ENCODE assay signal across 9 mouse cellular contexts in the genomic region with DNA sequence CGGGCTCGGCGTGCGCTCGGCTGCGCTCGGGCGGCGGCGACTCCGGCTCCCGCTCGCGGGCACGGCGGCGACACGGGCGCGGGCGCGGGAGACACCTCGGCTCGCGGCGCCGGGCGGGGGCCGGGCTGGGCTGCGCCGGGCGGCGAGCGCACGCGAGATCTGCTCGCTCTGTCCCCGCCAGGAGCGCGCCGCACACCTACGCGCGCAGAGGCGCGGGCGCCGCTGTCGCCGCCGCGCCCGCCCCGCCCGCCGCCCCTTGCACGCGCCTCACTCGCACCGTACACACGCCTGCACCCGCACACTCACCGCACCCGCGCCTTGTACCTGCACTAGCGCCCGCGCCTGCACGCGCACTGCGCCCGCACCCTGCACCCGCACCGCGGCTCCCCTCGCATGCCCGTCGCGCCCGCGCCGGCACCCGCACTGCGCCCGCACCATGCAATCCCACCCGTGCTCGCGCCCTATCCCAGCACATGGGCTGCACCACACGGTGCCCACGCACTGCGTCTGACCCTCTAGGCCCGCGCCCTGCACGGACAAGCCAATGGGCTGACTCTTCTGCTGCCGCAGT. TPM values are rescaled to one million over a fixed set of nuclear protein-coding genes. Genes with fewer than 3 reads are reported as not detected.
A peak's percentile ranks its signal among the peaks of the same experiment; 100 is the strongest.
DNase-seq lines count a peak whose midpoint lies in the region; ATAC-seq and TF ChIP-seq lines count a peak whose summit lies in the region.
"Had no signal": no experiment of that assay in that cellular context is flagged by ENCODE, and none has a peak within 500 bp of the region (broad histone marks: within the 10 kb centered on the region; RNA-seq: fewer than 3 reads in every experiment).

No protein-coding gene starts in this region.

- H3K4me1 ChIP-seq in ES-E14 (ENCODE audit: control insufficient read depth in 2 of 2, insufficient read depth in 2 of 2, low read length in 2 of 2, poor library complexity in 1 of 2): peaks cover 6 to 39% of the 10 kb centered on the region in 2 experiments; a peak in 2 of 4 replicates
- H3K4me1 ChIP-seq in forebrain, embryonic 10.5 days: peaks cover 37% of the 10 kb centered on the region
- H3K4me1 ChIP-seq in intestine, postnatal 0 days (replicated peaks; ENCODE audit: control insufficient read depth, insufficient read depth, low read length): no peaks in the 10 kb centered on the region
- H3K4me1 ChIP-seq in midbrain, embryonic 11.5 days (ENCODE audit: control insufficient read depth, insufficient read depth, low read length): peaks cover 18% of the 10 kb centered on the region
- H3K4me1 ChIP-seq in stomach, postnatal 0 days (replicated peaks; ENCODE audit: control insufficient read depth, insufficient read depth): no peaks in the 10 kb centered on the region

- H3K9ac ChIP-seq in ES-E14 (ENCODE audit: insufficient read depth, low read depth, low read length, poor library complexity, severe bottlenecking): peak overlapping the region; percentile 80
- no peak overlapping the region; the same call in 1 of the 2 replicates for H3K9ac ChIP-seq in intestine, postnatal 0 days (ENCODE audit: low read depth, low read length)
- H3K9ac ChIP-seq in midbrain, embryonic 11.5 days (ENCODE audit: low read length): peak overlapping the region; percentile 30; the same call in 1 of the 2 replicates
- H3K9ac ChIP-seq in stomach, postnatal 0 days (ENCODE audit: low read length): peak overlapping the region; percentile 47

- no peak for TF ChIP-seq EP300 in stomach, postnatal 0 days (optimal IDR thresholded peaks at IDR 0.05)

- peak; percentile 50 for ATAC-seq in intestine, postnatal 0 days
- peak; percentile 70; the same call in 1 of the 2 replicates for ATAC-seq in midbrain, embryonic 11.5 days (ENCODE audit: low FRiP score)
- ATAC-seq in stomach, postnatal 0 days (ENCODE audit: low FRiP score, low TSS enrichment): peak; percentile 73

- under 1% methylated on average over 80 of the region's 95 CpGs for WGBS in forebrain, embryonic 10.5 days
- WGBS in intestine, postnatal 0 days: under 1% methylated on average over 78 of the region's 95 CpGs
- WGBS in midbrain, embryonic 11.5 days: 2% methylated on average over 77 of the region's 95 CpGs
- 2% methylated on average over 41 of the region's 95 CpGs for WGBS in stomach, postnatal 0 days

- H3K27ac ChIP-seq in ES-E14 (ENCODE audit: insufficient read depth, low read depth, low read length, poor library complexity, severe bottlenecking): no peak overlapping the region
- no peak overlapping the region for H3K27ac ChIP-seq in forebrain, embryonic 10.5 days
- no peak overlapping the region for H3K27ac ChIP-seq in intestine, postnatal 0 days (ENCODE audit: low read depth, low read length)
- H3K27ac ChIP-seq in midbrain, embryonic 11.5 days (ENCODE audit: low read depth, low read length): no peak overlapping the region
- no peak overlapping the region for H3K27ac ChIP-seq in stomach, postnatal 0 days (replicated peaks)

- peak overlapping the region; percentile 91 for H3K4me2 ChIP-seq in intestine, postnatal 0 days (replicated peaks; ENCODE audit: low read depth)
- H3K4me2 ChIP-seq in midbrain, embryonic 11.5 days: peak overlapping the region; percentile 65
- H3K4me2 ChIP-seq in stomach, postnatal 0 days (replicated peaks; ENCODE audit: low read depth): peak overlapping the region; percentile 85

- DNase-seq in adrenal gland, postnatal 25 days: peak; percentile 26
- DNase-seq in adrenal gland, adult (ENCODE audit: inconsistent age in 2 of 2, low spot score in 1 of 2): no peak
- DNase-seq in ES-E14 (ENCODE audit: low read depth, low spot score): no peak
- no peak for DNase-seq in forebrain, embryonic 10.5 days (ENCODE audit: extremely low spot score, low spot score)
- DNase-seq in midbrain, embryonic 11.5 days (ENCODE audit: low spot score, missing footprints): no peak
- peak; percentile 38 for DNase-seq in stomach, postnatal 0 days (ENCODE audit: low spot score)
- no peak for DNase-seq in gastrocnemius, postnatal 25 days

- H3K36me3 ChIP-seq in ES-E14 (ENCODE audit: control insufficient read depth, insufficient read depth, low read length, poor library complexity, severe bottlenecking): no peaks in the 10 kb centered on the region
- H3K36me3 ChIP-seq in forebrain, embryonic 10.5 days (replicated peaks): no peaks in the 10 kb centered on the region
- no peaks in the 10 kb centered on the region for H3K36me3 ChIP-seq in intestine, postnatal 0 days (ENCODE audit: control insufficient read depth, insufficient read depth)
- H3K36me3 ChIP-seq in midbrain, embryonic 11.5 days (ENCODE audit: control insufficient read depth, insufficient read depth, low read length): no peaks in the 10 kb centered on the region
- H3K36me3 ChIP-seq in stomach, postnatal 0 days (ENCODE audit: control insufficient read depth, insufficient read depth, low read length): no peaks in the 10 kb centered on the region

- no peak for TF ChIP-seq CTCF in intestine, postnatal 0 days (IDR thresholded peaks at IDR 0.05; ENCODE audit: low read depth)
- TF ChIP-seq CTCF in stomach, postnatal 0 days (IDR thresholded peaks at IDR 0.05; ENCODE audit: low read depth): no peak

- in situ Hi-C loops in ES-E14 (cut with MboI; ENCODE audit: low sequenced_read_pairs in 2 of 2, unreplicated experiment in 2 of 2): no loop called here

- H3K4me3 ChIP-seq in ES-E14 (ENCODE audit: insufficient read depth in 1 of 2, low read depth in 1 of 2, low read length in 2 of 2, poor library complexity in 1 of 2, severe bottlenecking in 1 of 2): peak overlapping the region; percentile 88 to 90
- peak overlapping the region; percentile 57 for H3K4me3 ChIP-seq in forebrain, embryonic 10.5 days
- H3K4me3 ChIP-seq in intestine, postnatal 0 days (ENCODE audit: low read depth, low read length): peak overlapping the region; percentile 56
- H3K4me3 ChIP-seq in midbrain, embryonic 11.5 days (ENCODE audit: low read depth, low read length): peak overlapping the region; percentile 44
- peak overlapping the region; percentile 50 for H3K4me3 ChIP-seq in stomach, postnatal 0 days (ENCODE audit: low read depth, low read length)
- H3K4me3 ChIP-seq: erythroblast, embryonic 14.5 days had no signal

- peaks cover 98% of the 10 kb centered on the region for H3K27me3 ChIP-seq in forebrain, embryonic 10.5 days (ENCODE audit: poor library complexity, severe bottlenecking)
- H3K27me3 ChIP-seq in intestine, postnatal 0 days (replicated peaks; ENCODE audit: control insufficient read depth, insufficient read depth, low read length): peaks cover 69% of the 10 kb centered on the region
- peaks cover 59% of the 10 kb centered on the region for H3K27me3 ChIP-seq in midbrain, embryonic 11.5 days (ENCODE audit: control insufficient read depth, insufficient read depth, low read length)
- H3K27me3 ChIP-seq in stomach, postnatal 0 days (ENCODE audit: control insufficient read depth, insufficient read depth, low read length): peaks cover 19% of the 10 kb centered on the region

- H3K9me3 ChIP-seq in ES-E14 (ENCODE audit: control insufficient read depth, insufficient read depth, low read depth, low read length): no peaks in the 10 kb centered on the region
- no peaks in the 10 kb centered on the region for H3K9me3 ChIP-seq in forebrain, embryonic 10.5 days
- H3K9me3 ChIP-seq in intestine, postnatal 0 days (ENCODE audit: control insufficient read depth): no peaks in the 10 kb centered on the region
- no peaks in the 10 kb centered on the region for H3K9me3 ChIP-seq in midbrain, embryonic 11.5 days (ENCODE audit: control insufficient read depth, low read length)
- H3K9me3 ChIP-seq in stomach, postnatal 0 days (ENCODE audit: control insufficient read depth, low read length): no peaks in the 10 kb centered on the region

TF ChIP-seq in ES-E14, 5 proteins besides CTCF, POLR2A, EP300 and RAD21:
- no peak for TF ChIP-seq ZC3H11A (IDR thresholded peaks at IDR 0.05; ENCODE audit: borderline replicate concordance, low read depth, low read length)
- TF ChIP-seq CHD2 (IDR thresholded peaks at IDR 0.05; ENCODE audit: low read depth, low read length): no peak
- TF ChIP-seq MAFK (IDR thresholded peaks at IDR 0.05; ENCODE audit: insufficient read depth, low read depth, low read length): no peak
- TF ChIP-seq ZNF384 (IDR thresholded peaks at IDR 0.05; ENCODE audit: low read depth, low read length): no peak
- TF ChIP-seq HCFC1 (IDR thresholded peaks at IDR 0.05; ENCODE audit: borderline replicate concordance, insufficient read depth, low read length): no peak; the same call in 1 of the 2 replicates

RNA-seq across cellular contexts. Expression of gene Camk2b, which starts 0.5 kb away (rescaled TPM):
- total RNA-seq in adrenal gland, postnatal 25 days (2021): 10.0 and 13.6 TPM in 2 replicates
- 6.4 and 14.1 TPM in 2 replicates for total RNA-seq in ES-E14 (2012; rRNA removed)
- 0.51 and 0.63 TPM in 2 replicates for polyA plus RNA-seq in forebrain, embryonic 10.5 days (2016; fragmentation: Nextera tagmentation; extraction: Ambion mirVana)
- 11.9 and 12.1 TPM in 2 replicates for polyA plus RNA-seq in intestine, postnatal 0 days (2015; fragmentation: Nextera tagmentation; extraction: Ambion mirVana)
- 2.4 and 2.5 TPM in 2 replicates for polyA plus RNA-seq in midbrain, embryonic 11.5 days (2014; fragmentation: Nextera tagmentation; extraction: Ambion mirVana)
- polyA plus RNA-seq in stomach, postnatal 0 days (2015; fragmentation: Nextera tagmentation; extraction: Ambion mirVana): 4.0 and 4.2 TPM in 2 replicates
- total RNA-seq in gastrocnemius, postnatal 25 days (2021): 100 to 1,000 TPM; 115 to 121 TPM
- polyA plus RNA-seq: erythroblast, embryonic 14.5 days had no signal

Comparison
In these comparisons a context has a peak if more than half of its experiments do, and no peak if none do; other contexts are left out.
1. DNase-seq: peak in adrenal gland, postnatal 25 days (single experiment) and stomach, postnatal 0 days (single experiment); none in adrenal gland, adult (0 of 2), ES-E14 (single experiment), forebrain, embryonic 10.5 days (single experiment), midbrain, embryonic 11.5 days (single experiment) and gastrocnemius, postnatal 25 days (single experiment).
2. Peak in every context shown above with its lines, with median percentiles within 50 percentile points of each other: H3K4me3 ChIP-seq, ATAC-seq and H3K4me2 ChIP-seq.